Mouse (Mus musculus): ENCODE data around the gene Syap1. TPM values are rescaled to one million over a fixed set of nuclear protein-coding genes. Genes with fewer than 3 reads are reported as not detected.
"Not testable (repeated sequence)": the region's sequence is repeated elsewhere in the genome, so short reads cannot be mapped to it uniquely, and the experiment has no call there.

The Syap1 gene
- polyA plus RNA-seq (2012; rRNA removed), result 32.3 and 33.3 TPM in 2 replicates

DNA sequence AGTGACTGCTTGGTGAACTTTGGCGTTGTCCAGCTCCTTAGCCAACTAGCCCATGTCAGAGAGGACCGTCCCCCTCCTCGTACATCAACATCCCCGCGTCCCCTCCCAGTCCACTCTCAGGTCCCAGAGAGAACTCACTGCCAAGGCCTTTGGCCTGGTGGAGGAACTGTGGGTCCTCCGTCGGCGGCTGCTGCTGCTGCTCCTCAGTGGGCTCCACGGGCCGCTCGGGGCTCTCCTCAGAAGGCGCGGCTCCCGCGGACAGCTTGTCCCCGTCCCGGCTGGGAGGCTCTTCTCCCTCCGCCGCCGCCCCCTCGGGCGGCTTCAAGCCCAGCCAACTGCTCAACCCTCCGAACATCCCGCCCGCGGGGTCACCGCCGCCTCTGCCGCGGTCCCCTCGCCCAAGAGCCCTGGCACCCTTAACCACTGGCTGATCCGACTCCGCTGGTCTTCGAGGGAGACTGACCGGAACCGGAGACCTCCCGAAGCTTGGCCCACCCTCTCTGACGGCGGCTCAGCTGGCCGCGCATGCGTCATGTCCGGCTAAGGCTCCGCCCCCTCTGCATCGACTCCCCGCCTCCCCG, at the start of gene Syap1:
Gene Syap1 (minus strand): TSS at position 517 of the 581 bp plus-strand sequence.
- DNase-seq (ENCODE audit: low read depth), result no peak

DNA sequence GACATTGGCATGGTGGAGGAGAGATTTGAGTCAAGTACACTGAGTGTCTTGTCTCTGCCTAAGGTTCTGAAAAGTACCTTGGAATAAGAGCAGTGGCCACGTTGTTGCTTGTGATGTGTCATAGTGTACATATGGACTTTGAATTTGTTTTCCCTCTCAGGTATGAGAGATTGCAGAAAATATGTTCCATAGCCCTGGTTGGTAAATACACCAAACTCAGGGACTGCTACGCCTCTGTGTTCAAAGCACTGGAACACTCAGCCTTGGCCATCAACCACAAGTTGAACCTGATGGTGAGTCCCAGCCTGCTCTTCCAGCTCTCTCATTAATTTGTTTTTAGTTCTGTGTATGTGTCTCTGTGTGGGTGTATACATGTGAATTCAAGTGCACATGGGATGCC, 43.2 kb upstream of the Syap1 start:
- no peak for DNase-seq (ENCODE audit: low read depth)

DNA sequence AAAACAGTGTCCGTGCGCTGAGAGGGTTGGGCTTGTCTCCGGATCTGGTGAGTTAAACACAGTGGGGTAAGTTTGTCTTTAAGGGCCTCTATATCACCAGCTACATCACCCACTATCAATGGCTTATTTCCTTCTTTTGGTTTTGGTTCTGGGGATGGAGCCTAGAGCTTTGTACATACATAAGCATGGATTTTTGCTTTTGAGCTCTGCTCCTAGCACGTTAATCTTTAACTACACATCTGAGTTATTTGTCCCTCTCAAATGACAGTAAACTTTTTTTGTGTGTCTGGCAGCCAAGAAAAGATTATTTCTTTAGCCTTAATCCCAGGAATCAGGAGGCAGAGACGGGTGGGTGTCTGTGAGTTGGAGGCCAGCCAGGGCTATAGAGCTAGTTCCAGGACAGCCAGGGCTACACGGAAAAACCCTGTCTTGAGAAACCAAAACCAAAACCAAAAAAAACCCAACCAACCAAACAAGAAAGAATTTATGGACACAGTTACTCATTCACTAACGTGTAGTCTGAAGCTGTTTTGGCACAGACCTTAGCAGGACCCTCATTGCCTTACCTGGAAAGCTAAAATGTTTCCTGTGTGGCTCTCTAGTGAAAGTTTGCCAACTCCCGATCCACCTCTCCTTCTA, 33.4 kb upstream of the Syap1 start:
- no peak for DNase-seq (ENCODE audit: low read depth)

DNA sequence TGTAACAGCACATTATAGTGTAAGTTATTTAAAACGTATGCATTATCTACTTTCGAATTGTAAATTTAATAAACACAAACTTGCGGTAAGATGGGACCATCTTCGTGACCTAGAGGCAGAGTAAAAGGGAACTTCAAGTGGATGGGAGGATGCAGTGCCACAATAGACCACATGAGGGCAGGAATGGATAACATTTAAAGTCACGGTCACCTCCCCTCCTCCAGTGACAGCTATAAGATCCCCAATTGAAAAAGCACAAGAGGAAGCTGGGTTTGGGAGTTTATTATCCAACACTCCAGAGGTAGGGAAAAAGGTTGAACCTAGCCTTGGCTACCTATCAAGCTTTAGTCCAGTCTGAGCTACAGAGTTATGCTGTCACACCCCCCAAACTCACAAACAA, 27.4 kb upstream of the Syap1 start:
- no peak for DNase-seq (ENCODE audit: low read depth)

DNA sequence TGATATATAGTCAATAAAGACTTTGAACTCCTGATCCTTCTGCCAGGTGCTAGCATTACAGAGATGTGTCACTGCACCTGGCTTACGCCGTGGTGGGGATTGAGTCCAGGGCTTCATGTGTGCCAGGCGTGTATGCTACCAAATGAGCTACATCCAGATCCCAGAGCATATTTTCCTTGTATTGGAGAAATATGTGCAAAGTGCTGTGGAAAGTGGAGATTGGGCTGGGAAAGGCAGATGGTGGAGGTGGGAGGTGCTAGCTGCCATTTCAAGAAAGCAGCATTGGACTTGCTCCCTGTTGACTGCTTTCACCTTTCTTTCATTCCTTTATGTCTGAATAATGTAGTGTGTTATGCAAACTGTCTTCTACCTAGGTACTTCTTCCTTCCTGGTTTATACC, 25.4 kb upstream of the Syap1 start:
- DNase-seq (ENCODE audit: low read depth), result no peak

DNA sequence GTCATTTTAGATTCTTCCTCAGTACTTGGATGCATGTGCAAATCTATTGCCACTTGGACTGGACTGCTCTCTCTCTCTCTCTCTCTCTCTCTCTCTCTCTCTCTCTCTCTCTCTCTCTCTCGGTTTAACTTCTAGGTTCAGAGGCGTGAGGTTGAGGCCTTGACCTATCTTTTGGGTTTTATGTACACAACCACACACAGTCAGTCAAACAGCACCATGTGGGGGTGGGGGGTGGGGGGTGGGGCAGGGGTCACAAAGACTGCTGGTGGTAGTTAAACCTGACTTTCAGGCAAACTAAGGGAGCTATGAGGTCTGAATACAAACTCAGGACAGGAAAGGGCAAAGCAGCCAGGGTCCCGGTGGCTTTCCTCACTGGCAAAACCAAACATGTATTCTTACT, 19.3 kb upstream of the Syap1 start:
- DNase-seq (ENCODE audit: low read depth), result no peak

DNA sequence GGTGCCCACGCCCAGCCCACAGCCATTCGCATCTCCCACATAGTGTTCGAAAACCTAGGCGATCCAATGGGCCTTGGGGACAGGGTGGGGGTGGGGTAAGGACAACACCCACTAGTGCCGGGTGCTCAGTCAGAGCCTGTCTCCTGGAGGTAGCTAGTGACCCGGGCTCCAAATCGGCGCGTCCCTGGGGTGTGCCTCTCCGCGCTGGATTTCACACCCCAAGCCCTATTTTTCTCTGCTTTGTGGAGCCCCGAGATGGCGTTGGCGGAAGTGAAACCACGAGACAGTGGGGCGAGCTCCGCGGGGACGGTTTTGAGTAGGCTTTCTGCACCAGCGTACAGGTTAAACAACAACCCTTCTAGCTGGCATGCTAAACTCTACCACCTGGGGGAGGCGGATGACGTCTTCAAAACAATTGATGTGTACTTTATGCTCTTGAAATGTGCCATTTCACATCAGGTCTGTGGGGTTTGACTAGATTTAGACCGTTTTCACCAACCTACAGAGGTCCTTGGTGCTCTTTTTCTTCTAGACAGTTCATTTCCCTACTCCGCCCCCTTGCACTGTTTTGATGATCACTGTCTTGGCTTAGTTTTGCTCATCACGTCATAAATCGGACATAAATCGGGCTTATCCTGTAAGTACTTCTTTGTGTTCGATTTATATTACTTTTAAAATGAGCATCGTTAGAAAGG, 13.9 kb upstream of the Syap1 start:
- no peak for DNase-seq (ENCODE audit: low read depth)

DNA sequence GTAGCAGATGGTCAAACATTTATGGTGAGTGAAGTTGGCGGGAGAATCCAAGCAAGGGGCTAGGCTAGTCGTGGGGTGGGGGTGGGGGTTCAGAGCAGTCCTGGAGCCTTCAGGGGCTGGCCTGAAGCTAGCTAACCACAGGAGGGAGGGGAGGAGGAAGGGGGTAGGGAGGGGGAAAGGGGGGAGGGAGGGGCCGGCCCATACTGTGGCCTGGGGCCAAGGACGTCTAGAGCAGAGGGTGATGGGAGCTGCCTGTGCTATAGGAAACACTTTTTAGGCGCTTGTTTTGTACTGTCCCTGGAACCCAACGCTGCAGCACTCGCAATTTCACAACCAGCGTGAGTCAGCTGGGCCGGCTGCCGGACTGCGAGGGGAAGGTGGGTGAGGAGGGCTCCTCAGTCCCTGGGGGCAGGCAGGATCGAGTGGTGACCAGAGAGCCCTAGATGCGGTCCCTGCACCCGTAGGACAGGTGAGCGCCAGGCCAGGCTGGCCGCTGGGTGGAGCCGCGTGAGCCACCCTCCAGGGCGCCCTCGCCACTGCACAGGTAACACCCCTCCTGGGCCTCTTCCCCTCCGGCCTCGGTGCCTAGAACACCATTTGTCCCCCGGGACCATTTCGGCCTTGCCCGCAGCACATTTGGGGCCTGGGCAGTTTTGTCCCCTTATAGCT, 13.3 kb upstream of the Syap1 start:
- no peak for DNase-seq (ENCODE audit: low read depth)

DNA sequence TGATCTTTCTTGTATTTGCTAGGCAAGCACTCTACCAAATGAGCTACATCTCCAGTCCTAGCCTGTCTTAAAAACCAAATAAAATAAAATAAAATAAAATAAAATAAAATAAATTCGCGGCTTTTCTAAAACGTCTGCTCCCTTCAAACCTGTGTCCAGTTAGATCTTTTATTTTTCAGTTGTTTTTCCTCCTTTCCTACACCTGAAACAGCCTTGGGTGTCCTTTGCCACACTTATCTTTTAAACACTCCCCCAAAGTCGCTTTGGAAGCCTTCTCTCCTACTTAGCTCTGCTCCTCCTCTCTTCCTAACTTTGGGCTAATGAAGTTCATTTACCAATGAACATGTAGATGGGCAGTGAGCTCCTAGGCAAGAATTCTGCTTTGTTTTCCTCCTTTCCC, 12.7 kb upstream of the Syap1 start, which contains the start of gene Ctps2:
Gene Ctps2 (plus strand): TSS at position 301 of the 400 bp plus-strand sequence.
- DNase-seq (ENCODE audit: low read depth), result no peak

DNA sequence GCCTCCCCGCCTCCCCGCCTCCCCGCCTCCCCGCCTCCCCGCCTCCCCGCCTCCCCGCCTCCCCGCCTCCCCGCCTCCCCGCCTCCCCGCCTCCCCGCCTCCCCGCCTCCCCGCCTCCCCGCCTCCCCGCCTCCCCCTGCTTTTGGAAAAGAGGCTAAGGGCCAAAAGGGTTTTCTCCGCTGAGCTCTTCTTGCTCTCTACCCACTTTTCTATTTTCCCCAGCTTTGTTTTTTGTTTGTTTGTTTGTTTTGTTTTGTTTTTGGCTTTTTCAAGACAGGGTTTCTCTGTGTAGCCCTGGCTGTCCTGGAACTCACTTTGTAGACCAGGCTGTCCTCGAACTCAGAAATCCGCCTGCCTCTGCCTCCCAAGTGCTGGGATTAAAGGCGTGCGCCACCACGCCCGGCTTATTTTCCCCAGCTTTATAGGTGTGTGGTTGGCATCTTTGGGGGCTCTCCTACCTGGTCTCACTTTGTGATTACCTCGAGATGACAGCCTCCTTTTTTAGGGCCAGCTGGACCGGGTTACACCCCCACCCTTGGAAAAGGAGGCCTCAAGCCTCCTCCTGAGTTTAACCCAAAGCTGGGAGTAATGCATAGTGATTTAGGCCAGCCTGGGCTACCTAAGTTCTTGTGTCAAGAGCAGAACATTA, 452 bp upstream of the Syap1 start:
- DNase-seq (ENCODE audit: low read depth), result not testable (repeated sequence)

DNA sequence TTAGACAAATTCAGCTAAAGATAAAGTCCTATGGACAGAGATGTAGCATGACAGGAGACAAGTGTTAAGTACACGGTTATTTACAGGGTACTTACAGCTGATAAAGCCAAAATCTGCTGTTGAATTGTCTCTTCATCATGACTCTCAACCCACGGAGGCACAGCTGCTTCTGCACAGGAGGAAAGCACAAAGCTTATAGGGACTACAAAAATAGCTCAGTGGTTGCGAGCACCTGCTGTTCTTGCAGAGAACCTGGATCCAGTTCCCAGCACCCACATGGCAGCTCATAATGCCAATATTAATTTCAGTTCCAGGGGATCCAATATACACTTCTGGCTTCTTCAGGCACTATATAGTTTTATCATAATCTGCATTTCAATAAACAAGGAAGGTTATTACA, 10.0 kb downstream of the Syap1 start:
- DNase-seq (ENCODE audit: low read depth), result no peak

DNA sequence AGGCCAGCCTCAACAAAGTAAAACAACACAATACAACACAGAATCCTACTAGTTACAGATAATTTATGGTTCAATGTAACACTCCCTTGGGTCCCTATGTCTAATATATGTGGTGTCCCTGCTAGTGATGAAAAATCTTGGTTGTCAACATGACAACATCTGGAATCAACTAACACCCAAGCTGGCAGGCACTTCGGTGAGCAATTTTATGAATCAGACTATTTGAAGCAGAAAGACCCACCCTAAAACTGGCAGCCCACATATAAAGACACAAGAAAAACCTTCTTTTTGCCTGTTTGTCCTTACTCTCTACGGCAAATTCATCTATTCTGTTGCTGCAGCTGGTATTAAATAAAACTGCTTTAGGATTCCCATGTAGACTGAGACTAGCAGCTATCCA, 14.5 kb downstream of the Syap1 start:
- no peak for DNase-seq (ENCODE audit: low read depth)

DNA sequence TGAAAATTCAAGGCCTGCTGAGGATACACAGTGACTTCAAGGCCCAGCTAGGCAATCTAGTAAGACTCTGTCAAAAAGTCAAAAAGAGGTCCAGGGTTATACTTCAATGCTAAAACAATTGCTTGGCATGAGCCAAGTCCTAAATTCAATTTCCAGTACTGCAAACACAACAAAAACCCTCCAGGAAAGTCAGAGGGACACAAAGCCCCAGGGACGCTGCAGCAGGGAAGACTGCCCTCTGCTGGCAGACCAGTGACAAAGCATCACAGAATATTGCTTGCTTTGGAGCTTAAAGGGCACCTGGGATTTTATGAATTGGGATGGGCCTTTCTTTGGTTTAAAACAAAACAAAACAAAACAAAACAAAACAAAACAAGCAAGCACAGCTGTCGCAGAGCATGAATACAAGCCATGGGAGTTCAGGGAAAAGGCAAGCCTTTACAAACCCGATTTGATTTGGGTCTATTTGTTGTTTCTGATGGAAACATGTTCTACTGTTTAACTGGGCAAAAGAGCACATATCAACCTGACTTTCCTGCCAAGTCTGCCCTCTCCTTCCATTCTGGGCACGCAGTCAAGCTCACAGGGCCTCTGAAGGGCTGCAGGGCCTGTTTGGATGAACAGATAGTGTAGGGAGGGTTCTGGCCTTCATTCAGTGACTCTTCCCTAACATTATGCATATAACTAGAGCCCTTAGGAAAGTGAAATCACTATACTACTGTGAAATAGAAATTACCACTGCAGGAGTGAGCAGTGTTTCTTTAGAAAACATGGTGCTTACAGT, 16.3 kb downstream of the Syap1 start:
- DNase-seq (ENCODE audit: low read depth), result no peak

DNA sequence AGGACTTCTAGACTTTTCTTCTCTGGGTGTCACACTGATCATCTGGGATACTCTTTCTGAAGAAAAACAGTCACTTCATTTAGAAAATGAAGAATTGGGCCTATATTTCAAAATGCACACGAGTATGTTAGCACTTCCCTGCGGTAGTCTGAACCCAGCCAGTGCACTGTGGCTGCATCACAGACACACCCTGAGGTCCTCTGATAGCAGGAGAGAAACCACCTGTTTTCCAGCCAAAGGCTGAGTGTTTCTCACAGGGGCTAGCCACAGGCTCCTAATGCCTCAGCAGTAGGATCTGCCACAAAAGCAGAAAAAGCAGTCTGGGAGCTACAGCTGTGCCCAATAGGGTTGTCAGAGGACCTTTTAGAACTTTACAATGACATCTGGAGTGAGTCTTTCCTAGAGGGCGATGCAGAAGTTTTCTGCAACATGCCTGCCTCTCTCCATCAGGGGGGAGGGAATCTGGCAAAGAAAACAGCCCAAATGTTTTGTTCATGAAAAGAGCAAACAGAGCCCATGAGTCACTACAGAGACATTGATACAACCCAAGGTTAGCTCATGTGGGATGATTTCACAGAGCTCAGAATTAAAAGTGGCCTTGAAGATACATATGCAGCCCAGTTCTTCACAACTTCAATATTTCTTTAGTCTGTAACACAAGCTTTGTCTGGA, 19.8 kb downstream of the Syap1 start:
- no peak for DNase-seq (ENCODE audit: low read depth)

DNA sequence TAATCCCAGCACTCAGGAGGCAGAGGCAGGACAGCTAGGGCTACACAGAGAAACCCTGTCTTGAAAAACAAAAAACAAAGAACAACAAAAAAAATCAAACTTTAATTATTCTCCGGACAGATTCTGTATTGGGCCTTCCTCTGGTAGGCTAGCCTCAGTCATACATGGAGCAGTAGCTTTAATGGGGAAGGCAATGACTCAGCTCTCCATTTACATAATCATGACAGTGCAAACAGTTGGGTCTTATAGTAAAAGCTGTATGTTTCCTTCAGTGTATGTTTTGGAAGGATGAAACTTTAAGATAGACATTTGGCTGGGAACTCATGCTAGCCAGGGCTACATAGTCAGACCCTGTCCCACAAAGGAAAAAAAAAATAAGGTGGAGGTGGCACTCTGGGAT, 39.6 kb downstream of the Syap1 start:
- DNase-seq (ENCODE audit: low read depth), result no peak

DNA sequence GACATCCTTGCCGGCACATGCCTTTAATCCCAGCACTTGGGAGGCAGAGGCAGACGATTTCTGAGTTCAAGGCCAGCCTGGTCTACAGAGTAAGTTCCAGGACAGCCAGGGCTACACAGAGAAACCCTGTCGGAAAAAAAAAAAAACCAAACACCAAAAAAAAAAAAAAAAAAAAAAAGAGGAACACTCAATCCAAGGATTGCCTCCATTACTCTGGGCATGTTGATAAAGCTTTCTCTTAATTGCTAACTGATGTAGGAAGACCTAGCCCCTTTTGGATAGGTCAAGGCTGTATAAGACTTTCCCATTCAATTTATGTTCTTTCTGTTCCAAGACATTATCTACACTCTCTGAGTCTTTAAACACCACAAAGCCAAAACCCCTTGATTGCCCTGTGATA, 42.7 kb downstream of the Syap1 start:
- no peak for DNase-seq (ENCODE audit: low read depth)

DNA sequence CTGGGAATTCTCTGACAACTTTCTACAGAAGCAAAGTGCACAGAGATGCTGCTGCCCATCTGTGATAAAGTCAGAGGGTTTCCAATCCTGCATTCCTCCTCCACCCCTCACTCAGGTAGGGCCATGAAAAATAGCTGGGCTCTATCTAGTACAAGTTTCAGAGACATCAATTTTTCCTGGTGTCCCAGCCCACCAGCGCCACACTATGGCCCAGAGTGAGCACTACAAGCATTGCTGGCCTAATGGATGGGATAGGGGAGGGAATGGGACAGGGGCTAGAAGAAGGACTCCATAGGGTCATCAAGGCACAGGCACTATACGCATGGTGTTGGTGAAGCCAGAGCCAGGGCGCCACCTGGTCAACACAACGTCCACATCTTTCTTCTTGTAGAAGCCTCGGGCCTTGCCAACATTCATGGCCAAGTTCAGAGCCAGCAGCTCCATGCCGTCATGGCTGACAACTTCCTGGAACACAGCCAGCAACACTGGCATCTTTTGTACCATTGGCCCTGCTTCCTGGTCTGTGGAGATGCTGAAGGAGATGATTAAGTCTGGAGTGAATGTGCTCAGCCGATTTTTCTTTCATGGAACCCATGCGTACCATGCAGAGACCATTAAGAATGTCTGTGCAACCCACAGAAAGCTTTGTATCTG, 43.7 kb downstream of the Syap1 start:
- no peak for DNase-seq (ENCODE audit: low read depth)

DNA sequence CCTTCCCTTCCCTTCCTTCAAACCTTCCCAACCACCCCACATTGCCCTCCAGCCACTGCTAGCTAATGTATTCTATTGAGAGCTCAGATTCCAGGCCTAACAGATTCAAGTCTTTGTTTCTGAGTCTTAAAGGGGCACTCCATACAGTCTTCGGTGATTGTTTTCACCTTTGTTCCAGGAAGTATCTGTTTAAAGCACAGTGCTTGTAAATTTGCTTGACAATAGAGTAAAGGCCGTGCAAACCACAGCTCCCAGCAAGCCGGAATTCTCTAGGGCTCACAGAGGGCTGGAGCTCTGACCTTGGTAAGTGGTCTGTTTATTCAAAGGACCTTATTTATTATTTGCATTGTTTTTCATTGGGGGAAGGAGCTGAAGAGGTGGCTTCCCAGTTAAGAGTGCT, 56.1 kb downstream of the Syap1 start:
- no peak for DNase-seq (ENCODE audit: low read depth)

DNA sequence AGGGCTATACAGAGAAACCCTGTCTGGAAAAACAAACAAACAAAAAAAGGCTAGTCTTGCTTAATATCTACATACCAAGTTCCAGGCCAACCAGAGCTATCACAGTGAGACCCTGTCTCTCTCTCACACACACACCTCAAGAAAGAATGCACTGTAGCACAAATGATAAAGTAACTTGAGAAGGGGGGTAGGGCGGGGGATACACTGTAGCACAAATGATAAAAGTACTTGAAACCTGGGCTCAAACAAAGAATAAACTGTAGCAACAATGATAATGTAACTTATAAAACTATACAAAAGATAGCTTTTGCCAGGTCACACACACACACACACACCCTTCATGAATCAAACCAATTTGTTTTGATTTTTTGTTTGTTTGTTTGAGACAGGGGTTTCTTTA, 56.7 kb downstream of the Syap1 start:
- DNase-seq (ENCODE audit: low read depth), result no peak

DNA sequence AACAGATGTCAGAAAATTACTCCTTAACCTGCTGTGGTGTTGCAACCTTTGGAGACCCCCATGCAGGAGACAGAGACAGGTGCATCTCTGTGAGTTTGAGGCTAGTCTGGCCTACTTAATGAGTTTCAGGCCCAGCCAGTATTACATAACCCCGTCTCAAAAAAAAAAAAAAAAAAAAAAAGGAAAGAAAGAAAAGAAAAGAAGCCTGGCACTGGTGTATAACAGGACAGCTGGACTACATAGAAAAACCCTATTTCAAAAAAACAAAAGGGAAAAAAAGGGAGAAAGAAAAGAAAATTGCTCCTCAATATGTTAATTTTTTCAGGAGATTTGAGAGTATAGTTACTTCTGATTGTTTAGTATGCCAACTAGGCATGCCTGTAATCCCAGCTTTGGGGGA, 57.2 kb downstream of the Syap1 start:
- DNase-seq (ENCODE audit: low read depth), result no peak

All from gonadal fat pad, adult 2 months (tissue).